Mouse (Mus musculus): ENCODE results near the gene Osbpl8. TPM values are rescaled to one million over a fixed set of nuclear protein-coding genes. Genes with fewer than 3 reads are reported as not detected.

The Osbpl8 gene
- 15.2 and 19.5 TPM in 2 replicates for polyA plus RNA-seq (2015; fragmentation: Nextera tagmentation; extraction: Ambion mirVana)

DNA sequence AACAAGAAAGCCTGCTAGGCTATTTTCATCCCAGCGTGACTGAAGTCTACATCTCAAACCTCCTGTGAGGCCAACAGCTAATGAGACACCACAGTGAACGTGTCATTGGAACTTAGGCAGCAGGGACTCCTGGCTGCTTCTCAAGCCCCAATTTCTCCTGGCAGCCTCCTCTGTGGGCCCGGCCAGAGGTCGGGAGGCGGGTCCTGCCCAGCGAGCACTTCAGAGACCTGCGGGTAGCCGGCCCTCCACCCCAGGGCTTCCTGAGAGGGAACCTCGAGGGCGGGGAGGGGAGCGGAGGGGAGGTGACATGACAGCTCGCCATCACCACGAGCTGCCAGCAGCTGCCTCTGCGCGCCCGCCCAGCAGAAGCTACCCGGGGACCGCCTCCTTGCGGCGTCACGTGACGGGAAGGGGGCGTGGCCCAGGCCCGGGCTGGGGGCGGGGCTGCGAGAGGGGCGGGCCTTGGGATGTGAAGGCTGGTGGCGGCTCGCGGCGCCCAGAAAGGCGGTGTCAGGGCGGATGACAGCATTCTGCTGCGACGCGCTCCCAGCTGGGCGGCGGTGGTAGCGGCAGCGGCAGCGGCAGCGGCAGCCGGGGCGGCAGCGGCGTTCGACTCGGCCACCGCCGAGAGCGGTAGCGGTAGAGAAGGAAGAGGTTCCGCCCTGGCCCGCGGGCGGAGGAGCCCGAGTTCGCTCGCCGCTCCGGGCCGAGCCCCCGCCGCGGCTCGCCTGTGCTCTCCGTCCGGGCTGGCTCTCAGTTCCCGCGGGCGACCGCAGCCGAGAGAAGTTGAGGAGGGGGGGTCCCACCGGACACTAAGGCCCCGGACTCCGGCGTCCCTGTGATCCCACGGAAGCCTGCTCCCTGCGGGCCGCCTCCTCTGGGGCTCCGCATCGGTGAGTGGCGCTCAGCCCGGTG is at the start of gene Osbpl8:
Gene Osbpl8, plus strand, starts transcription at position 449 of the 915 bp plus-strand sequence.
- H3K27ac ChIP-seq (ENCODE audit: low read length), result peak within 1 kb of the TSS; percentile 82
- H3K4me3 ChIP-seq (ENCODE audit: low read depth, low read length), result peak within 1 kb of the TSS; percentile 97
- H3K9ac ChIP-seq (ENCODE audit: low read depth, low read length), result peak within 1 kb of the TSS; percentile 98
- peaks cover 14% of the 10 kb centered on the region for H3K4me1 ChIP-seq (ENCODE audit: control insufficient read depth, insufficient read depth, low read length)
- H3K4me2 ChIP-seq (ENCODE audit: low read length), result peak within 1 kb of the TSS; percentile 64
- WGBS, result under 1% methylated on average over 60 of the region's 84 CpGs
- H3K9me3 ChIP-seq (replicated peaks; ENCODE audit: control insufficient read depth, low read length, poor library complexity, severe bottlenecking), result no peaks in the 10 kb centered on the region
- H3K27me3 ChIP-seq (ENCODE audit: control insufficient read depth, insufficient read depth, low read depth, low read length), result no peaks in the 10 kb centered on the region
- peak; percentile 92 for ATAC-seq
- no peaks in the 10 kb centered on the region for H3K36me3 ChIP-seq (ENCODE audit: control insufficient read depth, insufficient read depth, low read length)

GRCm38 (mm10) chr10:111117198-111117845 is 47.2 kb upstream of the Osbpl8 start:
- H3K27me3 ChIP-seq (ENCODE audit: control insufficient read depth, insufficient read depth, low read depth, low read length), result no peaks in the 10 kb centered on the region
- H3K4me1 ChIP-seq (ENCODE audit: control insufficient read depth, insufficient read depth, low read length), result no peaks in the 10 kb centered on the region
- no peaks in the 10 kb centered on the region for H3K9me3 ChIP-seq (replicated peaks; ENCODE audit: control insufficient read depth, low read length, poor library complexity, severe bottlenecking)
- H3K4me2 ChIP-seq (ENCODE audit: low read length), result no peak overlapping the region
- H3K9ac ChIP-seq (ENCODE audit: low read depth, low read length), result no peak overlapping the region
- no peak for ATAC-seq
- H3K36me3 ChIP-seq (ENCODE audit: control insufficient read depth, insufficient read depth, low read length), result no peaks in the 10 kb centered on the region
- no peak overlapping the region for H3K27ac ChIP-seq (ENCODE audit: low read length)
- 42% methylated on average over 7 of the region's 7 CpGs for WGBS
- H3K4me3 ChIP-seq (ENCODE audit: low read depth, low read length), result no peak overlapping the region

DNA sequence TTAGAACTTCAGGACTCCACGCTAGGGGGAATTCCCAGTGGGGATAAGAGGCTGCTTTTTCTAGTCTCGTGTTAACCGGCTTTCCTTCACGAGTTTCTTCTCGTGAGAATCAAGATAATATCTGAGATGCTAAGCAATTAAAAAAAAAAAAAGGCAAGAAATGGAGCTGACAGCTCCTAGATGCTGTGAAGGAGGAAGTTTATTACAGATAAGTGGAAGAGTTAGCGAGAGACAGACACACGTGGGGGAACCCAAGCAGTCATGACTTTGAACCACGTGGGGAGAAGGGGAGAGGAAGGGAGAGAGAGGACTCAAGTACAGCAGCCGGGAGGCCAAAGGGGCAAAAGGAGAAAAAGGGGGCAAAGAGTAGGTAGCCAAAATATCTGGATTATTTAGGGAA is 46.3 kb upstream of the Osbpl8 start:
- ATAC-seq, result no peak
- H3K4me2 ChIP-seq (ENCODE audit: low read length), result no peak overlapping the region
- no peak overlapping the region for H3K4me3 ChIP-seq (ENCODE audit: low read depth, low read length)
- H3K9ac ChIP-seq (ENCODE audit: low read depth, low read length), result no peak overlapping the region
- H3K27ac ChIP-seq (ENCODE audit: low read length), result no peak overlapping the region
- H3K36me3 ChIP-seq (ENCODE audit: control insufficient read depth, insufficient read depth, low read length), result no peaks in the 10 kb centered on the region
- 85% methylated on average over 9 of the region's 9 CpGs for whole genome bisulfite sequencing
- no peaks in the 10 kb centered on the region for H3K4me1 ChIP-seq (ENCODE audit: control insufficient read depth, insufficient read depth, low read length)
- no peaks in the 10 kb centered on the region for H3K9me3 ChIP-seq (replicated peaks; ENCODE audit: control insufficient read depth, low read length, poor library complexity, severe bottlenecking)
- H3K27me3 ChIP-seq (ENCODE audit: control insufficient read depth, insufficient read depth, low read depth, low read length), result no peaks in the 10 kb centered on the region

DNA sequence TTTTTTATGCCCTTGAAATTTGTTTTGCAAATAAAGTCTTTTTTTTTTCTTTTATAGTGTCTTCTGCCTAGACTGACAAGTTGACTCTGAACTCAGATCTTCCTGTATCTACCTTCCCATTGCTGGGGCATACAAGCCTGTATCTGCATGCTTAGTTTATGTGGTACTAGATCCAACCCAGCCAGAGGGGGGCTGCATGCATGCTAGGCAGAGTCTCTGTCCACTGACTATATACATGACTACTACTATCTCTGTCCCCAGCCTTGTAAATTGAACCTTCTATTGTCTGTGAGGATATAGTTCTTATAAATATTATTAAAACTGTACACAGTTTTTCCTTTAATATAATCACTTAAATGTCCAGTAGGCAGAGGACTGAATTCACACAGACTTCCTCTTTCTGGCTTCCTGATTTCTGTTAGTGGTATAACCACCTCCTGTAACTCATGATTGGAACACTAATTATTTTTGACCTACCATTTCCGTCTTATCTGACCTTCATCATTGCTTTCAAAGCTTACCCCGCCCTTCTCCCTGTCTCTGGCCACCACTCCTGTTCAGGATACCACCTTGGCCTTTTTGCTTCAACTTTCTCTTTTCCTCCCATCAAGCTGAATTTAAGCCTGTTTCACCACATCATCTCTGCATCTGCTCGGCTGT is 45.4 kb upstream of the Osbpl8 start:
- Histone ChIP-seq H3K27ac (ENCODE audit: low read length) (no peak overlapping the region), H3K4me2 (ENCODE audit: low read length) (no peak overlapping the region), H3K9me3 (replicated peaks; ENCODE audit: control insufficient read depth, low read length, poor library complexity, severe bottlenecking) (no peaks in the 10 kb centered on the region), H3K27me3 (ENCODE audit: control insufficient read depth, insufficient read depth, low read depth, low read length) (no peaks in the 10 kb centered on the region), H3K4me1 (ENCODE audit: control insufficient read depth, insufficient read depth, low read length) (no peaks in the 10 kb centered on the region), H3K4me3 (ENCODE audit: low read depth, low read length) (no peak overlapping the region), H3K9ac (ENCODE audit: low read depth, low read length) (no peak overlapping the region), H3K36me3 (ENCODE audit: control insufficient read depth, insufficient read depth, low read length) (no peaks in the 10 kb centered on the region)
- 68% methylated on average over 3 of the region's 3 CpGs for WGBS
- ATAC-seq, result no peak

GRCm38 (mm10) chr10:111119756-111120155 is 44.8 kb upstream of the Osbpl8 start:
- H3K4me2 ChIP-seq (ENCODE audit: low read length), result no peak overlapping the region
- no peaks in the 10 kb centered on the region for H3K4me1 ChIP-seq (ENCODE audit: control insufficient read depth, insufficient read depth, low read length)
- H3K4me3 ChIP-seq (ENCODE audit: low read depth, low read length), result no peak overlapping the region
- H3K36me3 ChIP-seq (ENCODE audit: control insufficient read depth, insufficient read depth, low read length), result no peaks in the 10 kb centered on the region
- no peaks in the 10 kb centered on the region for H3K27me3 ChIP-seq (ENCODE audit: control insufficient read depth, insufficient read depth, low read depth, low read length)
- H3K27ac ChIP-seq (ENCODE audit: low read length), result no peak overlapping the region
- no peak overlapping the region for H3K9ac ChIP-seq (ENCODE audit: low read depth, low read length)
- no peak for ATAC-seq
- H3K9me3 ChIP-seq (replicated peaks; ENCODE audit: control insufficient read depth, low read length, poor library complexity, severe bottlenecking), result no peaks in the 10 kb centered on the region

GRCm38 (mm10) chr10:111122864-111123398 is 41.6 kb upstream of the Osbpl8 start:
- H3K36me3 ChIP-seq (ENCODE audit: control insufficient read depth, insufficient read depth, low read length), result no peaks in the 10 kb centered on the region
- H3K27ac ChIP-seq (ENCODE audit: low read length), result no peak overlapping the region
- no peak overlapping the region for H3K4me3 ChIP-seq (ENCODE audit: low read depth, low read length)
- H3K9ac ChIP-seq (ENCODE audit: low read depth, low read length), result no peak overlapping the region
- ATAC-seq, result no peak
- H3K4me1 ChIP-seq (ENCODE audit: control insufficient read depth, insufficient read depth, low read length), result no peaks in the 10 kb centered on the region
- H3K4me2 ChIP-seq (ENCODE audit: low read length), result no peak overlapping the region
- 71% methylated on average over 10 of the region's 10 CpGs for WGBS
- no peaks in the 10 kb centered on the region for H3K9me3 ChIP-seq (replicated peaks; ENCODE audit: control insufficient read depth, low read length, poor library complexity, severe bottlenecking)
- H3K27me3 ChIP-seq (ENCODE audit: control insufficient read depth, insufficient read depth, low read depth, low read length), result no peaks in the 10 kb centered on the region

DNA sequence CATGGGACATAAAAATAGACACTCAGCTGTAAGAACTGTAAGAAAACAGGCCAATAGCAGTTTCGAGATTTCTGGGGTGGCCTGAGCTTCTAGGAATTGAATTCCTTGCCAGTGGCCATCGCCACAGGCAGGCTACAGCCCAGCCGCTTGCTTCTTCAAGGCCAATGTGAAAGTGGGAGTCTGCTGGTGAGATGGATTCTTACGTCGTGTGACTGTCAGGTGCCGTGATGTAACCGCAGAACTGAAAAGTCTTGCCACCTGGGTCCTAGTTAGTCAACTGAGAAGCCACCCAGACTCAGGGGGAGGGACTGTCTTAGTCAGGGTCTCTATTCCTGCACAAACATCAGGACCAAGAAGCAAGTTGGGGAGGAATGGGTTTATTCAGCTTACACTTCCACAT is 40.4 kb upstream of the Osbpl8 start:
- no peak overlapping the region for H3K9ac ChIP-seq (ENCODE audit: low read depth, low read length)
- H3K27me3 ChIP-seq (ENCODE audit: control insufficient read depth, insufficient read depth, low read depth, low read length), result no peaks in the 10 kb centered on the region
- H3K36me3 ChIP-seq (ENCODE audit: control insufficient read depth, insufficient read depth, low read length), result no peaks in the 10 kb centered on the region
- no peak overlapping the region for H3K4me3 ChIP-seq (ENCODE audit: low read depth, low read length)
- no peak overlapping the region for H3K27ac ChIP-seq (ENCODE audit: low read length)
- no peaks in the 10 kb centered on the region for H3K4me1 ChIP-seq (ENCODE audit: control insufficient read depth, insufficient read depth, low read length)
- ATAC-seq, result no peak
- H3K9me3 ChIP-seq (replicated peaks; ENCODE audit: control insufficient read depth, low read length, poor library complexity, severe bottlenecking), result no peaks in the 10 kb centered on the region
- H3K4me2 ChIP-seq (ENCODE audit: low read length), result no peak overlapping the region
- WGBS, result 93% methylated on average over 7 of the region's 7 CpGs

DNA sequence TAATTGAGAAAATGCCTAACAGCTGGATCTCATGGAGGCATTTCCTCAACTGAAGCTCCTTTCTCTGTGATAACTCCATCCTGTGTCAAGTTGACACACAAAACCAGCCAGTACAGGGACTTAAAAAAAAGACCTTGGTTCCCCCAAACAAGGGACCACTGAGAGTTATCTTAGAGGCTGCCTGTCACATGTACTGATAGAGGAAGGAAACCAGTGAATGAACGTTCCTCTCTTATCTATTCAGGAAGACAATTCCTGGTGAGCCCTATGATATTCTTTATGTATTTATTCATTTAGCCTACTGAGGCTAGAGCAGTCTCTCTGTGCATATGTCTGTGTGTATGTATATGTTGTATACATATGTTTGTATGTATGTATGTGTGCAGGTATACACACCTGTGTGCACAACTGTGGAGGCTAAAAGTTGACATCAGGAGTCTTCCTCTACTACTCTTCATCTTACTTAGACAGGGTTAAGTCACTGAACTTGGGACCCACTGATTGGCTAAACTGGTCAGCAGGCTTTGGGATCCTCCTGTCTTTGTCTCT is 39.7 kb upstream of the Osbpl8 start:
- Histone ChIP-seq H3K9me3 (replicated peaks; ENCODE audit: control insufficient read depth, low read length, poor library complexity, severe bottlenecking) (no peaks in the 10 kb centered on the region), H3K4me2 (ENCODE audit: low read length) (no peak overlapping the region), H3K27ac (ENCODE audit: low read length) (no peak overlapping the region), H3K9ac (ENCODE audit: low read depth, low read length) (no peak overlapping the region), H3K4me1 (ENCODE audit: control insufficient read depth, insufficient read depth, low read length) (no peaks in the 10 kb centered on the region), H3K4me3 (ENCODE audit: low read depth, low read length) (no peak overlapping the region), H3K27me3 (ENCODE audit: control insufficient read depth, insufficient read depth, low read depth, low read length) (no peaks in the 10 kb centered on the region), H3K36me3 (ENCODE audit: control insufficient read depth, insufficient read depth, low read length) (no peaks in the 10 kb centered on the region)
- no peak for ATAC-seq
- WGBS, result 76% methylated on average over 1 of the region's 1 CpGs

Measured in midbrain, embryonic 16.5 days (tissue).